Mouse (Mus musculus) midbrain, embryonic 16.5 days (tissue): ENCODE measurements around the gene Tekt2. TPM values are rescaled to one million over a fixed set of nuclear protein-coding genes. Genes with fewer than 3 reads are reported as not detected.

Source experiments
- ATAC-seq: fragments of 200-750 bp; cut with Nextera tagmentation; 2 replicates; pipeline ENCODE4 v1.8.0; 2017; ENCODE audit warnings: moderate TSS enrichment
- H3K27ac ChIP-seq: fragments of 300-500 bp; sonication (generic); 2 replicates; pipeline ENCODE4 v1.5.1; 2014; ENCODE audit warnings: mild to moderate bottlenecking, low read length, mixed read lengths
- H3K27me3 ChIP-seq: fragments of 300-500 bp; sonication (generic); 2 replicates; pipeline ENCODE4 v1.6.1; 2014; ENCODE audit warnings: low read depth, low read length, mixed read lengths; ENCODE audit not compliant: control insufficient read depth, insufficient read depth
- H3K36me3 ChIP-seq: fragments of 300-500 bp; sonication (generic); 2 replicates; pipeline ENCODE4 v1.6.1; 2014; ENCODE audit warnings: mild to moderate bottlenecking, low read length, moderate library complexity, mixed read lengths; ENCODE audit not compliant: control insufficient read depth, insufficient read depth
- H3K4me1 ChIP-seq: fragments of 300-500 bp; sonication (generic); 2 replicates; pipeline ENCODE4 v1.6.1; 2014; ENCODE audit warnings: mild to moderate bottlenecking, low read length, mixed read lengths; ENCODE audit not compliant: control insufficient read depth, insufficient read depth
- H3K4me2 ChIP-seq: fragments of 300-500 bp; sonication (generic); 2 replicates; pipeline ENCODE4 v1.6.1; 2014; ENCODE audit warnings: mild to moderate bottlenecking, low read length, mixed read lengths
- H3K4me3 ChIP-seq: fragments of 300-500 bp; sonication (generic); 2 replicates; pipeline ENCODE4 v1.5.1; 2014; ENCODE audit warnings: low read depth, mild to moderate bottlenecking, low read length, moderate library complexity, mixed read lengths
- H3K9ac ChIP-seq: fragments of 300-500 bp; sonication (generic); 2 replicates; pipeline ENCODE4 v1.6.1; 2014; ENCODE audit warnings: low read depth, low read length, mixed read lengths
- H3K9me3 ChIP-seq: fragments of 300-500 bp; sonication (generic); replicated peaks from 2 replicates; pipeline ENCODE4 v1.6.1; 2014; ENCODE audit warnings: mild to moderate bottlenecking, low read length, mixed read lengths; ENCODE audit not compliant: control insufficient read depth, poor library complexity, severe bottlenecking
- WGBS: fragments of 180-500 bp; shearing (Covaris S2); extraction: QIAGEN DNeasy Blood & Tissue Kit; methylation state at CpG from one replicate; pipeline ENCODE4 v1.1.7; 2014; 5-methylcytosine and 5-hydroxymethylcytosine counted together
- polyA plus RNA-seq: library from polyadenylated mRNA; unstranded; fragments of >200 nt; fragmentation: Nextera tagmentation; extraction: Ambion mirVana; gene quantifications from 2 replicates; pipeline ENCODE4 v1.2.1, GENCODE M21; 2015

Tekt2 gene
- polyA plus RNA-seq, 1 experiment from 2014 or later: 17.3 TPM

GRCm38 (mm10) chr4:126286492-126286891 is 39.0 kb downstream of the Tekt2 start, which contains the start of gene Col8a2:
Gene Col8a2, plus strand, starts transcription at chr4:126286793.
- no peak within 1 kb of the TSS for H3K27ac ChIP-seq
- H3K4me3 ChIP-seq: peak within 1 kb of the TSS; percentile 22; the same call in 1 of the 2 replicates
- H3K36me3 ChIP-seq: no peaks in the 10 kb centered on the region
- H3K4me1 ChIP-seq: peaks cover 3% of the 10 kb centered on the region; the same call in 1 of the 2 replicates
- no peaks in the 10 kb centered on the region for H3K9me3 ChIP-seq
- peak within 1 kb of the TSS; percentile 32; the same call in 1 of the 2 replicates for H3K9ac ChIP-seq
- WGBS: 3% methylated on average over 20 of the region's 42 CpGs
- peak within 1 kb of the TSS; percentile 42 for H3K4me2 ChIP-seq
- ATAC-seq: no peak
- H3K27me3 ChIP-seq: peaks cover 38% of the 10 kb centered on the region

DNA sequence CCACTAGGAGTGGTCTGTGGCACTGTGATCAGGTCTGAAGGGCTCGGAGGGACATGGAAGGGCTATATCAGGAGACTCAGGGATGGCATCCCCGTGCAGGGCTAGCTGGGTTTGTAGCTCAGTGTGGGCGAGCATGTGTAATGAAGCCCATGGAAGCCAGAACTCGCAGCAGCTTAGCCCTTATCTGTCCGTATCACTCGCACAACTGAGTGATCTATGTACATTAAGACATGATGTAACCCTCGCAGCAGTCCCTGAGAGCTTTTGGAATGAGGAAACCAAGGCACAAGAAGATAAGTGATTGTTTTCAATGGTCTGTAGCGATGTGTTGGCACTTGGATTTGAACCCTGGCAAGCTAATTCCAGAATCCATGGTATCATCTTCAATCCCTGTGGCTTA is 41.9 kb downstream of the Tekt2 start:
- Histone ChIP-seq H3K4me2 (no peak overlapping the region), H3K27ac (no peak overlapping the region), H3K9me3 (no peaks in the 10 kb centered on the region), H3K36me3 (no peaks in the 10 kb centered on the region), H3K27me3 (peaks cover 37% of the 10 kb centered on the region), H3K9ac (no peak overlapping the region), H3K4me1 (peaks cover 3% of the 10 kb centered on the region; the same call in 1 of the 2 replicates), H3K4me3 (no peak overlapping the region)
- WGBS: 90% methylated on average over 8 of the region's 8 CpGs
- ATAC-seq: no peak

DNA sequence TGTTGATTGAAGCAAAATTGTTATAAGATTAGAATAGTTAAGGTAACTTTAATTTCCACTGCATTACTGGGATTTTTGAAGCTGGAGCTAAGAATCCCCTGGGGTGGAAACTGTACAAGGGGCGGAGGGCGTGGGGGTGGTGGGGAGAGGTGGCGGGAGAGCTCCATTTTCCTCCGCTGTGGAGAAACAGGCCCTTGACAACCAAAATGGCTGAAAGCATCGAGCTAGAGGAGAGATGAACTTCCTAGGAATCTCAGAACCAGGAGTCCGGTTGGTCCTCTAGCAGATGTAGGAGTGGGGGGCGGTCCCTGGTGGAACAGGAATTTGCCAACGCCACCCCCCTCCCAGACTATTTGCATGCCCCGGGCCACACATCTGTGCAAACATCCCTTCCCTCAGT is 43.8 kb downstream of the Tekt2 start:
- Histone ChIP-seq H3K36me3 (no peaks in the 10 kb centered on the region), H3K27me3 (peaks cover 20% of the 10 kb centered on the region), H3K4me2 (no peak overlapping the region), H3K9ac (no peak overlapping the region), H3K9me3 (no peaks in the 10 kb centered on the region), H3K4me1 (peaks cover 3% of the 10 kb centered on the region; the same call in 1 of the 2 replicates), H3K4me3 (no peak overlapping the region), H3K27ac (no peak overlapping the region)
- 71% methylated on average over 9 of the region's 9 CpGs for WGBS
- ATAC-seq: no peak

DNA sequence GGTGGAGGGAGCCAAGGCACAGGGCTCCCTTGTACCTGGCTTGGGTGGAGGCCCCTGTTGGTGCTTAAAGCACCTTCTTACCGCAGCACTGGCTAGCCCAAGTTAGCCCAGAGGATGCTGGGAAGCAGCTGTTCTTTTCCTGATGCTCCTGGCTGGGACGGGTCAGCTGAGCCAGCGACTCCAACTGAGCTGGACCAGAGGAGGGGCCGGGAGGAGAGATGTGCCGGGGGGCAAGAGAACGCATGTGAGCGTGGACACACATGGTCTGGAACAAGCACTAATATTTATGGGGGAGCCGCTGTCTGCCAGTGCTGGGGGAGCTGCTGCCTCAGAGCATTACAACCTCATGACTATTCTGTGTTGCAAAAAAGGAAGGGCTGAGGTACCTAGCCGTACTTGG is 46.5 kb downstream of the Tekt2 start:
- no peak overlapping the region for H3K27ac ChIP-seq
- no peaks in the 10 kb centered on the region for H3K4me1 ChIP-seq
- 0 out of 2 replicates have a peak, but pooled peaks cover under 1% of the 10 kb centered on the region for H3K27me3 ChIP-seq
- WGBS: 64% methylated on average over 9 of the region's 9 CpGs
- peaks cover 7% of the 10 kb centered on the region for H3K36me3 ChIP-seq
- H3K9me3 ChIP-seq: no peaks in the 10 kb centered on the region
- no peak overlapping the region for H3K9ac ChIP-seq
- no peak overlapping the region for H3K4me2 ChIP-seq
- H3K4me3 ChIP-seq: no peak overlapping the region
- no peak for ATAC-seq

- Histone ChIP-seq H3K27me3 (no peaks in the 10 kb centered on the region), H3K9me3 (no peaks in the 10 kb centered on the region), H3K9ac (no peak overlapping the region), H3K4me3 (no peak overlapping the region), H3K4me2 (no peak overlapping the region), H3K27ac (no peak overlapping the region), H3K4me1 (no peaks in the 10 kb centered on the region), H3K36me3 (peaks cover 10% of the 10 kb centered on the region)
- WGBS: 36% methylated on average over 9 of the region's 9 CpGs
- ATAC-seq: no peak
Observed at GRCm38 (mm10) chr4:126278565-126278915, 46.9 kb downstream of the Tekt2 start.

DNA sequence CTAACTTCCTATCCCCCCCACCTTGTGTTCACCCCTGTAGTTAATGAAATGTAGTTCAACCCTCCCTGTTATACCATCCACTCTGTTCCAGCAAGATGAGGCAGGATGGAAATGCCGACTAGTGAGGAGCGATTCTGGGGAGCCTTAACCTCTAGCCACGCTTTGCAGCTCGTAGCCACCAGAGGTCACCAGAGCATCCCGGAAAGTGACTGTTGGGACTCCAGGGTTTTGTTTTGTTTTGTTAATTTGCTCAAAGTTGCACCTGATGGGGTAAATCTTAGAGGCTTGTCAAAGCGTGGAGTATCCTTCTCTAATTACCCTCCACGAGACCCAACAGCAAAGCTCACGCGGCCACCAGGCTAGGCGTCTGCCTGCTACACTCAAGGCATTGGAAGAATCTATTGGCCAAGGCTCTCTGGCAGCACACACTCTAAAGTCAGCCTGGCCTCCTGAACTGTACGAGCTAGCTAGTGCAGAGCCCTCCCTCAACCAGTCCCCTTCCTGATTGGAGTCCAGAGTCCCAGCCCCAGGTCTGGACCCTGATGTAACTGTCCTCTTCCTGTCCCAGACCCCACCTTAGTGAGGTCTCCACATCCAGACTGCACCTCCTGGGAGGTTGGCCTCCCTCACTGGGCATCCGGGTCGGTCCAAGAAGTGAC is 47.5 kb downstream of the Tekt2 start:
- Histone ChIP-seq H3K27me3 (no peaks in the 10 kb centered on the region), H3K9ac (no peak overlapping the region), H3K36me3 (peaks cover 11% of the 10 kb centered on the region), H3K9me3 (no peaks in the 10 kb centered on the region), H3K4me3 (no peak overlapping the region), H3K4me2 (peak overlapping the region; percentile 8; the same call in 1 of the 2 replicates), H3K4me1 (no peaks in the 10 kb centered on the region), H3K27ac (no peak overlapping the region)
- WGBS: 6% methylated on average over 13 of the region's 13 CpGs
- ATAC-seq: peak; percentile 60

DNA sequence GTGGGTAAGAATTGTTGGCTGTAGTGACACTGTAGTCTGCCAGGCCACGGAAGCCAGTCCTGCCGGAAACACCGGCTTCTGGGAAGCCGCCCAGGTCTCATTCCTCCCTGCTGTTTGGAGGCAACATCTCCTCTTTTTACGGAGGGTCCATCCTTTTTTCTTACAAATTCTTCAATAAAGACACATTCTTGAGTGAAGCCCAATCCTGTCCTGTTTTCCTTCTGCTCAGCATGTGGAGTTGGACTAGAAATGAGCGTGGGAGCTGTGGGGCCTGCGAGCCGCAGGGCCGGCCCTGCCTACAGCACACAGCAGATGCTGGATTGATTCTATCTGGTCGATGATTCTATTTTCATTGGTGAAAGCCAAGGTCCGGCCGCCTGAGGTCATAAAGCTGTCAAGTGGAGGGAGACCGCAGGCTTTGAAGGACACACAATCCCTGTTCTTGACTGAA is 49.8 kb downstream of the Tekt2 start:
- no peak for ATAC-seq
- no peak overlapping the region for H3K9ac ChIP-seq

DNA sequence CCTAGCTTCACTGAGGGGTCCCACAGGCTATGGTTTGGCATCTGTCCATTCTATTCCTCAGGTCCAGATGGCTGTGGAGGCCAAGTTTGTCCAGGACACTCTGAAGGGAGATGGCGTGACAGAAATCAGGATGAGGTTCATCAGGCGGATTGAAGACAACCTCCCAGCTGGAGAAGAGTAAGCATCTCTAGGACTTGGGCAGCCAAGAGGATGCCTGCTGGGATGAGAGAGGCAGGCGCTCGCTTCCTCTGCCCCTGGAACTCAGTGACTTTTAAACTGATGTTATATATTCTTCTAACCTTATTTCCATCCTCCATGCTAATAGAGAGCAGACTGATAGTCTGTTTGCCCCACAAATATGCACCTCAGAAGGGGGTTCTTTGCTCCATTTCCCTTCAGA is 50.4 kb downstream of the Tekt2 start:
- H3K27me3 ChIP-seq: no peaks in the 10 kb centered on the region
- no peak overlapping the region for H3K27ac ChIP-seq
- peaks cover 11% of the 10 kb centered on the region for H3K36me3 ChIP-seq
- 97% methylated on average over 4 of the region's 4 CpGs for WGBS
- H3K4me1 ChIP-seq: no peaks in the 10 kb centered on the region
- no peak overlapping the region for H3K9ac ChIP-seq
- H3K4me2 ChIP-seq: no peak overlapping the region
- H3K9me3 ChIP-seq: no peaks in the 10 kb centered on the region
- no peak overlapping the region for H3K4me3 ChIP-seq
- ATAC-seq: no peak

More for the DNA sequence above, 49.8 kb downstream of the Tekt2 start:
- Histone ChIP-seq H3K4me2 (no peak overlapping the region), H3K9me3 (no peaks in the 10 kb centered on the region), H3K4me1 (no peaks in the 10 kb centered on the region), H3K36me3 (peaks cover 11% of the 10 kb centered on the region), H3K4me3 (no peak overlapping the region), H3K27me3 (no peaks in the 10 kb centered on the region), H3K27ac (no peak overlapping the region)
- 92% methylated on average over 13 of the region's 13 CpGs for WGBS

- H3K4me3 ChIP-seq: no peak overlapping the region
- no peak overlapping the region for H3K27ac ChIP-seq
- no peak for ATAC-seq
- no peaks in the 10 kb centered on the region for H3K4me1 ChIP-seq
- no peaks in the 10 kb centered on the region for H3K9me3 ChIP-seq
- H3K9ac ChIP-seq: 0 out of 2 replicates have a peak overlapping the region, but pooled peaks have one; percentile 1
- 78% methylated on average over 13 of the region's 13 CpGs for WGBS
- H3K36me3 ChIP-seq: peaks cover 11% of the 10 kb centered on the region
- no peaks in the 10 kb centered on the region for H3K27me3 ChIP-seq
- H3K4me2 ChIP-seq: no peak overlapping the region
Observed at GRCm38 (mm10) chr4:126273753-126274152, 51.7 kb downstream of the Tekt2 start.
